ENCODE assay signal across 9 mouse cellular contexts in genomic region chr11:33721297-33721696, GRCm38 (mm10).
DNase-seq lines count a peak whose midpoint lies in the region; ATAC-seq and TF ChIP-seq lines count a peak whose summit lies in the region.
"Had no signal": no experiment of that assay in that cellular context is flagged by ENCODE, and none has a peak within 500 bp of the region (broad histone marks: within the 10 kb centered on the region; RNA-seq: fewer than 3 reads in every experiment).

No protein-coding gene starts in this region.

- H3K27ac ChIP-seq in CH12.LX (ENCODE audit: insufficient read depth, low read depth): no peak overlapping the region
- H3K27ac ChIP-seq in forebrain, embryonic 12.5 days: no peak overlapping the region
- no peak overlapping the region for H3K27ac ChIP-seq in lung, embryonic 16.5 days (ENCODE audit: low read length)
- H3K27ac ChIP-seq: stomach, embryonic 15.5 days had no signal

- no peaks in the 10 kb centered on the region for H3K36me3 ChIP-seq in CH12.LX (replicated peaks in 1 of 2; ENCODE audit: control insufficient read depth in 1 of 2, insufficient read depth in 1 of 2, low read length in 1 of 2)
- H3K36me3 ChIP-seq in forebrain, embryonic 12.5 days (replicated peaks): no peaks in the 10 kb centered on the region
- no peaks in the 10 kb centered on the region for H3K36me3 ChIP-seq in lung, embryonic 16.5 days (ENCODE audit: control insufficient read depth, insufficient read depth, low read length)
- H3K36me3 ChIP-seq: stomach, embryonic 15.5 days had no signal

- dilution Hi-C loops in CH12.LX (cut with MboI; ENCODE audit: extremely low pct_ligation_motif_present, extremely low pct_unique_long_range_greater_than_20kb, low sequenced_read_pairs): no loop called here

- peaks cover 13% of the 10 kb centered on the region for H3K9me3 ChIP-seq in CH12.LX (replicated peaks; ENCODE audit: low read length)
- no peaks in the 10 kb centered on the region for H3K9me3 ChIP-seq in forebrain, embryonic 12.5 days
- no peaks in the 10 kb centered on the region for H3K9me3 ChIP-seq in lung, embryonic 16.5 days (ENCODE audit: control insufficient read depth, low read length)
- H3K9me3 ChIP-seq: stomach, embryonic 15.5 days had no signal

- DNase-seq in 416B (ENCODE audit: low read depth): peak; percentile 54
- DNase-seq in CH12.LX (ENCODE audit: extremely low read depth): peak; percentile 66
- DNase-seq in c-Kit-negative CD71-positive TER-119-positive erythroid progenitor cells, embryonic 14.5 days (ENCODE audit: low read depth, low spot score): peak; percentile 15
- peak; percentile 53 for DNase-seq in kidney, postnatal 14 days
- peak; percentile 11 for DNase-seq in retina, adult 2 months (ENCODE audit: low read depth, low spot score)
- DNase-seq in urinary bladder, postnatal 14 days (ENCODE audit: low spot score): peak; percentile 64

- no peak overlapping the region for H3K4me3 ChIP-seq in CH12.LX (replicated peaks in 1 of 3; ENCODE audit: low read depth in 2 of 3, low read length in 2 of 3, poor library complexity in 1 of 3)
- no peak overlapping the region for H3K4me3 ChIP-seq in forebrain, embryonic 12.5 days (replicated peaks)
- H3K4me3 ChIP-seq in lung, embryonic 16.5 days (ENCODE audit: low read length): no peak overlapping the region
- H3K4me3 ChIP-seq: stomach, embryonic 15.5 days had no signal

- ATAC-seq in forebrain, embryonic 12.5 days (ENCODE audit: low FRiP score): peak; percentile 44; the same call in 1 of the 2 replicates
- 0 out of 2 replicates have a peak, but pooled peaks have one; percentile 28 for ATAC-seq in lung, embryonic 16.5 days (ENCODE audit: low read depth)

- no peaks in the 10 kb centered on the region for H3K4me1 ChIP-seq in CH12.LX (ENCODE audit: control insufficient read depth in 1 of 2, insufficient read depth in 2 of 2)
- H3K4me1 ChIP-seq in forebrain, embryonic 12.5 days: no peaks in the 10 kb centered on the region
- H3K4me1 ChIP-seq in lung, embryonic 16.5 days (replicated peaks; ENCODE audit: control insufficient read depth, insufficient read depth, low read length): no peaks in the 10 kb centered on the region
- H3K4me1 ChIP-seq: stomach, embryonic 15.5 days had no signal

- peaks cover 64% of the 10 kb centered on the region for H3K27me3 ChIP-seq in CH12.LX (replicated peaks)
- peaks cover 8% of the 10 kb centered on the region; the same call in 1 of the 2 replicates for H3K27me3 ChIP-seq in forebrain, embryonic 12.5 days
- no peaks in the 10 kb centered on the region for H3K27me3 ChIP-seq in lung, embryonic 16.5 days (ENCODE audit: control insufficient read depth, insufficient read depth, low read depth, low read length)
- H3K27me3 ChIP-seq: stomach, embryonic 15.5 days had no signal

- no peak for TF ChIP-seq EP300 in CH12.LX (IDR thresholded peaks at IDR 0.05; ENCODE audit: low read length)

- peak; percentile 93 for TF ChIP-seq RAD21 in CH12.LX (IDR thresholded peaks at IDR 0.05; ENCODE audit: low read depth, low read length)

- no peak for TF ChIP-seq POLR2A in CH12.LX (IDR thresholded peaks at IDR 0.05; ENCODE audit: low read depth, low read length)

- 24% methylated on average over 7 of the region's 7 CpGs for WGBS in forebrain, embryonic 12.5 days
- WGBS in lung, embryonic 16.5 days: 19% methylated on average over 7 of the region's 7 CpGs

- no peak overlapping the region for H3K9ac ChIP-seq in CH12.LX (ENCODE audit: insufficient read depth, low read depth)
- H3K9ac ChIP-seq in forebrain, embryonic 12.5 days: no peak overlapping the region
- no peak overlapping the region for H3K9ac ChIP-seq in lung, embryonic 16.5 days (ENCODE audit: low read length)
- H3K9ac ChIP-seq: stomach, embryonic 15.5 days had no signal

- in situ Hi-C loops in CH12.LX (cut with MboI; ENCODE audit: low pct_ligation_motif_present, low pct_unique_long_range_greater_than_20kb, low sequenced_read_pairs): no loop called here

- no peak overlapping the region for H3K4me2 ChIP-seq in CH12.LX (ENCODE audit: insufficient read depth, low read depth, poor library complexity, severe bottlenecking)
- H3K4me2 ChIP-seq in forebrain, embryonic 12.5 days: no peak overlapping the region
- no peak overlapping the region for H3K4me2 ChIP-seq in lung, embryonic 16.5 days (ENCODE audit: low read depth, low read length)
- H3K4me2 ChIP-seq: stomach, embryonic 15.5 days had no signal

- peak; percentile 87 to 94 for TF ChIP-seq CTCF in CH12.LX (conservative IDR thresholded peaks at IDR 0.05 in 1 of 2, IDR thresholded peaks at IDR 0.05 in 1 of 2; ENCODE audit: low read depth in 2 of 2, low read length in 2 of 2)

- H3K79me2 ChIP-seq in CH12.LX (replicated peaks; ENCODE audit: control insufficient read depth, extremely low read depth, insufficient read depth, poor library complexity, severe bottlenecking): no peaks in the 10 kb centered on the region

TF ChIP-seq in CH12.LX, 34 proteins besides CTCF, POLR2A, EP300 and RAD21:
- peak; percentile 81 for TF ChIP-seq SMC3 (IDR thresholded peaks at IDR 0.05; ENCODE audit: low read depth, low read length)
- no peak for TF ChIP-seq CHD2 (IDR thresholded peaks at IDR 0.05; ENCODE audit: low read length)
- TF ChIP-seq IRF4 (IDR thresholded peaks at IDR 0.05; ENCODE audit: low read depth, low read length): no peak
TF ChIP-seq in CH12.LX: peak in this region for 1.

Comparison
In these comparisons a context has a peak if more than half of its experiments do, and no peak if none do; other contexts are left out.
1. DNase-seq: peak in every context shown above with its lines; median percentile 66 in CH12.LX; 64 in urinary bladder, postnatal 14 days; 54 in 416B; 53 in kidney, postnatal 14 days; 15 in c-Kit-negative CD71-positive TER-119-positive erythroid progenitor cells, embryonic 14.5 days; 11 in retina, adult 2 months.